Mouse (Mus musculus): ENCODE results near the gene Akap8l. TPM values are rescaled to one million over a fixed set of nuclear protein-coding genes. Genes with fewer than 3 reads are reported as not detected.
A peak's percentile ranks its signal among the peaks of the same experiment; 100 is the strongest.

The Akap8l gene
- polyA plus RNA-seq, 1 experiment: 87.0 TPM

DNA sequence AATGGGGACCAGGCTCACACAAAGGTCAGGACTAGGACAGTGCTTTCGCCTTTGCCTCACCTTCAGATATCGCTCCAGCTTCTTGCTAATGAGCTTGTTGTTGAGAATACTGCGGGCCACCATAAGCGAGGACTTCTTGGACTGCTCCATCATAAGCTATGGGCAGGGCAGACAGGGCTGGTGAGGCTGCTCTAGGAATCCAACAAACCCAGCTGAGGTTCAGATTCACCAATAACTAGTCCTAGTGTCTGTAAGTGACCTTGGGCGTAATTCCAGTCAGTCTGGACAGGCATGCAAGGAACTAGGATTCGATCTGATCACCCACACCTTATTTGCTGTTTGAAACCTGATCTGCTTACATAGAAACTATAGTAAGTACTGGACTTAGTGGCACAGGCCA is 28.6 kb downstream of the Akap8l start:
- H3K4me3 ChIP-seq (ENCODE audit: insufficient read depth, low read length): peak overlapping the region; percentile 69
- TF ChIP-seq POLR2A (IDR thresholded peaks at IDR 0.05; ENCODE audit: borderline replicate concordance, low read depth, low read length): no peak
- peaks cover 8% of the 10 kb centered on the region for H3K4me1 ChIP-seq (ENCODE audit: control insufficient read depth, insufficient read depth, low read length)
- H3K27ac ChIP-seq (ENCODE audit: insufficient read depth, low read depth, low read length): peak overlapping the region; percentile 48

- Histone ChIP-seq H3K27ac (ENCODE audit: insufficient read depth, low read depth, low read length) (peak overlapping the region; percentile 48), H3K4me3 (ENCODE audit: insufficient read depth, low read length) (peak overlapping the region; percentile 69), H3K4me1 (ENCODE audit: control insufficient read depth, insufficient read depth, low read length) (peaks cover 8% of the 10 kb centered on the region)
- peak; percentile 80; the same call in 1 of the 2 replicates for TF ChIP-seq POLR2A (IDR thresholded peaks at IDR 0.05; ENCODE audit: borderline replicate concordance, low read depth, low read length)
- no peak for TF ChIP-seq CTCF (IDR thresholded peaks at IDR 0.05; ENCODE audit: low read depth, low read length)
Observed at GRCm38 (mm10) chr17:32321390-32321734, 29.0 kb downstream of the Akap8l start.

DNA sequence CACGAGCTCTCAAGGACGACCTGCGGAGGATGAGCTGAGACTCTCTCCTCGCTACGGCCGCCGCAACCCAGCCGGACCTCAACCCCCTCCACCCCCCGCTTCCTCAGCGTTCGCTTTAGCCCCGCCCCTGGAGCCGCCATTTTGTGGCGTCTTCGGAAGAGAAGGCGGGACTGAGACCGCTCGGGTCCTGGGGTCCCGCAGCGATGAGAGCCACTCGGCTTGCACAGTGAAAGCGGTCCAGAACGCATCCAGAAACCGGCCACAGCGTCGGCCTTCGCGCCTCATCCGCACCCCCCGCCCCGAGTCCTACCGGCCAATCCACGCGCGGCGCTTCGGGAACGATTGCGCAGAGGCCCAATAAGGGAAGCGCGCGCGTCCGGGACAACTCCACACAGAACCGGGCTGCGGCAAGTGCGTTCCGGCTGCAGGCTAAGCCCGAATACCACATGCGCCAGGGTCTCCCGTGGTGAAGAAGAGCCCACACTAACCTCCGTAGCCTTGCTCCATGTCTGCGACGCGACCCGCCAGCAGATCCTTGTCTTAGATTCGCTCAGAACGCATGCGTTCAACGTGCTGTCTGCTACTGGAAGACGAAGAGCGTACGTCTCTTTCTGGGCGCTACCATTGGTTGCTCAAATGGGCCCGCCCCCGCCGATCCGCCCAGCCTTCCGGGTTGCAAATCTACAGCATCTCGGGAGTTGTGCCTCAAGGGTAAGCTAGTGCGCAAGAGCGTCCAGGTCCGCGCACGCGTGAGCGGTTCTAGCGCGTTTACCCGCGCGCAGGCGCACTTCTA is 29.6 kb downstream of the Akap8l start, which contains the start of gene Akap8:
Akap8 (minus strand) TSS at position 642 of the 793 bp plus-strand sequence.
- peak within 1 kb of the TSS; percentile 80 for H3K4me3 ChIP-seq (ENCODE audit: insufficient read depth, low read length)
- peaks cover 8% of the 10 kb centered on the region for H3K4me1 ChIP-seq (ENCODE audit: control insufficient read depth, insufficient read depth, low read length)

DNA sequence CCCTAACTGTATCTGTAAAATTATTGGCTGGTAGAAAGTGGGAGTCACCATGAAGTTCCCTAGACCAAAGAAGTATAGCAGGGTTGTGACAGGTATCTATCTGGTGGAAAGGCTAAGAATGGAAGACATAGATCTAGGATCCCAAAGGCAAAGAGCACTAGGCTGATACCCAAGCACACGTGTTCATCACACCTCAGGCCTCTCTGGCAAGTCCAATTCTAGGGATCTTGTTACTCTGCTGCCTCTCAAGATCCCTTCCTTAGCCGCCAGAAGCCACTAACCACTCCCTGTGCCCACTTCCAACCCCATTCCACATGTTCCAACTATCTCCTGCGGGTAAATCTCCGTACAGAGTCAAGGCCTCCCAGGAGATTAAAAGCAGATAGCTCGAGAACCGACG is 30.5 kb downstream of the Akap8l start:
- Histone ChIP-seq H3K4me3 (ENCODE audit: insufficient read depth, low read length) (peak overlapping the region; percentile 80), H3K4me1 (ENCODE audit: control insufficient read depth, insufficient read depth, low read length) (peaks cover 8% of the 10 kb centered on the region), H3K27ac (ENCODE audit: insufficient read depth, low read depth, low read length) (peak overlapping the region; percentile 80)
- TF ChIP-seq CTCF (IDR thresholded peaks at IDR 0.05; ENCODE audit: low read depth, low read length): no peak
- TF ChIP-seq POLR2A (IDR thresholded peaks at IDR 0.05; ENCODE audit: borderline replicate concordance, low read depth, low read length): no peak

More for the DNA sequence above, 29.6 kb downstream of the Akap8l start, which contains the start of gene Akap8:
- peak within 1 kb of the TSS; percentile 80 for H3K27ac ChIP-seq (ENCODE audit: insufficient read depth, low read depth, low read length)
- no peak for TF ChIP-seq CTCF (IDR thresholded peaks at IDR 0.05; ENCODE audit: low read depth, low read length)
- no peak for TF ChIP-seq POLR2A (IDR thresholded peaks at IDR 0.05; ENCODE audit: borderline replicate concordance, low read depth, low read length)

DNA sequence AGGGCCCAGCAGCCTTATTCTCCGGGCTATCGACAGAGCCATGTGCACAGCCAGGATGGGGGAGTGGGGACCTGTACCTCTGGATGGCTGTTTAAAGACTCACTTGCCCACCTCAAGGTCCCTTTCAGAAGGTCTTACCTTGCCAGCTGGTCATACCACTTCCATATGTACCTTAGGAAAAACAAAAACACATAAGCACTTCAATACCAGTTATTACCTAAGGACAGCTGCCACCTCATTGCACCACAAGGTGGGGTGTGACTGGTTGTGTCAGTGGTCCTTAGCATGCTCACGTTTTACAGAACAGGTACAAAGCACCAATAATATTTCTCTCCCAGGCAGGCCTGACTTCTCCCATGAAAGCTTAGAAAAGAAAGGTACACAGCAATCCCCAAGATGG is 32.7 kb downstream of the Akap8l start:
- no peak for TF ChIP-seq CTCF (IDR thresholded peaks at IDR 0.05; ENCODE audit: low read depth, low read length)
- TF ChIP-seq POLR2A (IDR thresholded peaks at IDR 0.05; ENCODE audit: borderline replicate concordance, low read depth, low read length): no peak
- H3K4me1 ChIP-seq (ENCODE audit: control insufficient read depth, insufficient read depth, low read length): peaks cover 8% of the 10 kb centered on the region

DNA sequence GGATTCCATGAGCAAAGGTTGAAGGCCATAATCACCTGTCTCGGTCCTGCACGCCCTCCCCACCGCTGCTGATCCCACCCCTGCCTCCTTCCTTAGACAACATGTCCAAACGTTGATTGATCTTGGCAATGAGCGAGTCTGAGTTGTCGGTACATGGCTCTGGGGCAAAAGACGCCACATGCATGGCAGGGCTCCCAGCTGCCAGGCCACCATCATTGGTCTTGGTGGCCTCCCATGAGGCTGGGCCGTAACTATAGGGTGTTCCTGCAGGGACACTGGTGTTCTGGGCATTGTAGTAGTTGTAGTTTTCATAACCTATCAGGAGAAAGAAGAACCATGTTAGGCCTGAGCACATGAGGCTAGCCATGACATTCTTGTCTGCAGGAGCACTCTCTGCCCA is 33.4 kb downstream of the Akap8l start:
- Histone ChIP-seq H3K4me3 (ENCODE audit: insufficient read depth, low read length) (no peak overlapping the region), H3K27ac (ENCODE audit: insufficient read depth, low read depth, low read length) (no peak overlapping the region), H3K4me1 (ENCODE audit: control insufficient read depth, insufficient read depth, low read length) (peaks cover 8% of the 10 kb centered on the region)
- TF ChIP-seq CTCF (IDR thresholded peaks at IDR 0.05; ENCODE audit: low read depth, low read length) (no peak), POLR2A (IDR thresholded peaks at IDR 0.05; ENCODE audit: borderline replicate concordance, low read depth, low read length) (no peak)

More for the DNA sequence above, 32.7 kb downstream of the Akap8l start:
- H3K4me3 ChIP-seq (ENCODE audit: insufficient read depth, low read length): no peak overlapping the region
- H3K27ac ChIP-seq (ENCODE audit: insufficient read depth, low read depth, low read length): no peak overlapping the region

DNA sequence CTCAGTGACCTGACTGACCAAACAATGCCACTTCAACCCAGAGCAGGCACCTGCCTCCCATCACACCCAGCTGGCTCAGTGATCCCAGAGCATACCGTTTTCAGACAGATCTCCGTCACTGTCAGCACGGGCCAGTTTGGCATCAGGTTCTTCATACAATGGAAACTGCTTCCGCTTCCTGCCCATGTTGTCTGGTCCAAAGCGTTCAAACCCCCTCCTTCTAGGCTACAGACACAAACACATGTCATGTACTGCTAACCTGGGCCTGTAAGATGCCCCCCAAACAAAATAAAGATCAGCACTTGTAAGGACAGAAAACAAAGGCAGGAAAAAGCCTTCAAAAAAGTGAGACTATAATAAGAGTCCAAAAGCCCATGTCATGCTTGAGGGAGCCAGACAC is 34.8 kb downstream of the Akap8l start:
- Histone ChIP-seq H3K27ac (ENCODE audit: insufficient read depth, low read depth, low read length) (no peak overlapping the region), H3K4me1 (ENCODE audit: control insufficient read depth, insufficient read depth, low read length) (peaks cover 8% of the 10 kb centered on the region), H3K4me3 (ENCODE audit: insufficient read depth, low read length) (no peak overlapping the region)
- TF ChIP-seq POLR2A (IDR thresholded peaks at IDR 0.05; ENCODE audit: borderline replicate concordance, low read depth, low read length) (no peak), CTCF (IDR thresholded peaks at IDR 0.05; ENCODE audit: low read depth, low read length) (no peak)

DNA sequence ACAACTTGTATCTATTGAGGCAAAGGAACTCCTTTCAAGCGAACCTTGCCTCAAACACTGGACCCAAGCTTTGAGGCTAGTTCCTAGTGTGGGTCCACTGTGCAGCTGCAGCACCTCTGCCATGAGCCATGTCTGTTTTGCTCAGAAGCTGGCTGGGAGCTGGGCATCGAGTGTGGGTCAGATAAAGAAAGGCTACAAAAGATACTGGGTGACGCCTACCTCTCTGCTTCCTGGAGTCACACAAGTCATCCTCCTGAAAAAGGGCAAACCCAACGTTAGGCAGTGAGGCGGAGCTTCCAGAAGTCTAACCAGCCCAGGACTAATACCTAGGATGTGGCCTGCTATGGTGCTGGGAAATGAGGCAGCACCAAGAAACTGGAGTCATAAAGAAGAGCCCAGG is 36.5 kb downstream of the Akap8l start:
- peaks cover 3% of the 10 kb centered on the region; the same call in 1 of the 2 replicates for H3K4me1 ChIP-seq (ENCODE audit: control insufficient read depth, insufficient read depth, low read length)
- H3K27ac ChIP-seq (ENCODE audit: insufficient read depth, low read depth, low read length): no peak overlapping the region
- TF ChIP-seq POLR2A (IDR thresholded peaks at IDR 0.05; ENCODE audit: borderline replicate concordance, low read depth, low read length): no peak
- TF ChIP-seq CTCF (IDR thresholded peaks at IDR 0.05; ENCODE audit: low read depth, low read length): no peak

DNA sequence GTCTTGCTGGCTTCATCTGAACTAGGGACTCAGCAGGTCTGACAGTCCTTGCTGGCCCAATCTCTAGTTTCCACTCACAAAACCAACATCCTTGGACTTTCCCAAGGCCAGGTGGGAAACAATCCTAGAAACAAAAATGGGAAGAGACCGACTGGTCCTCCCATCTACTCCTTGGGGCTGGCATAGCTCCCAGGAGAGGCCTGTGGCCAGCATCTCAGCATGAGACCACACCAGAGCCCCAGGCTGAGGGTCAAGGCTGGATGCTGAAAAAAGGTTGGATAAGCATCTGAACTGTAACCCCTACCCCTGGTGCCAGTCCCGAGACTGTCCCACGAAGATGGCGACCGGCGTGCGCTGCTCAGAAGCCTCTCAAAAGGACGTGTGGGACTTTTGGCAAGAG is 37.6 kb downstream of the Akap8l start:
- Histone ChIP-seq H3K4me1 (ENCODE audit: control insufficient read depth, insufficient read depth, low read length) (no peaks in the 10 kb centered on the region), H3K4me3 (ENCODE audit: insufficient read depth, low read length) (no peak overlapping the region), H3K27ac (ENCODE audit: insufficient read depth, low read depth, low read length) (no peak overlapping the region)
- TF ChIP-seq CTCF (IDR thresholded peaks at IDR 0.05; ENCODE audit: low read depth, low read length) (no peak), POLR2A (IDR thresholded peaks at IDR 0.05; ENCODE audit: borderline replicate concordance, low read depth, low read length) (no peak)

More for the DNA sequence above, 36.5 kb downstream of the Akap8l start:
- no peak overlapping the region for H3K4me3 ChIP-seq (ENCODE audit: insufficient read depth, low read length)

DNA sequence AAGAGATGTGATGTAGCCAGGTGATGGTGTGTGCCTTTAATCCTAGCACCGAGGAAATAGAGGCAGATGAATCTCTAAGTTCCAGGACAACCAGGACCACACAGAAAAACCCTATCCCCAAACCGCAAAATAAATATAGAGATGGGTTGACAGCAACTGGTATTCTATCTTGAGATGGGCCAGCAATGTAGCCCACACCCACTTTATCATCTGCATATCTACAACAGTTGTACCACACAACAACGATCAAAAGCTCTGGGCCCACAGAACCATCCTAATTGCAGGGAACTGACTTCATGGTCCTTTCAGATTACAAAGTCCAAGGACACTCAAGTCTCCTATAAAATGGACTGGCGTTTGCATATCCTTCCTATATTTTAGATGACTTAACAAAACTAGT is 42.4 kb downstream of the Akap8l start:
- Histone ChIP-seq H3K4me3 (ENCODE audit: insufficient read depth, low read length) (no peak overlapping the region), H3K4me1 (ENCODE audit: control insufficient read depth, insufficient read depth, low read length) (no peaks in the 10 kb centered on the region), H3K27ac (ENCODE audit: insufficient read depth, low read depth, low read length) (no peak overlapping the region)
- TF ChIP-seq POLR2A (IDR thresholded peaks at IDR 0.05; ENCODE audit: borderline replicate concordance, low read depth, low read length) (no peak), CTCF (IDR thresholded peaks at IDR 0.05; ENCODE audit: low read depth, low read length) (no peak)

All from bone marrow macrophage, adult 2 months (primary cell).